Mouse (Mus musculus) gonadal fat pad, adult 2 months (tissue): Measurements from ENCODE around the gene Fmn2. TPM values are rescaled to one million over a fixed set of nuclear protein-coding genes. Genes with fewer than 3 reads are reported as not detected.

Experiments used
- DNase-seq: peaks from one replicate; pipeline ENCODE4 v3.0.0-alpha.2; 2012; ENCODE audit warnings: low read depth
- polyA plus RNA-seq: library from polyadenylated mRNA; depleted of rRNA; stranded (reverse); fragments of >200 nt; gene quantifications from 2 replicates; pipeline ENCODE4 v1.2.3, GENCODE M21; 2012; rRNA removed

Fmn2 gene
- polyA plus RNA-seq, 1 experiment = 0.08 TPM

- DNase-seq = no peak
Observed at GRCm38 (mm10) chr1:174781037-174781436, 279.4 kb downstream of the Fmn2 start.

- no peak for DNase-seq
Observed at GRCm38 (mm10) chr1:174788617-174789016, 287.0 kb downstream of the Fmn2 start.

GRCm38 (mm10) chr1:174811846-174812245, 310.2 kb downstream of the Fmn2 start:
- DNase-seq = no peak

- no peak for DNase-seq
Observed at GRCm38 (mm10) chr1:174826562-174826961, 324.9 kb downstream of the Fmn2 start.

- no peak for DNase-seq
Observed at GRCm38 (mm10) chr1:174836861-174837260, 335.2 kb downstream of the Fmn2 start.

GRCm38 (mm10) chr1:174844786-174845185, 343.2 kb downstream of the Fmn2 start:
- DNase-seq = no peak

GRCm38 (mm10) chr1:174856188-174856587, 354.6 kb downstream of the Fmn2 start:
- DNase-seq = no peak

- DNase-seq = no peak
Observed at GRCm38 (mm10) chr1:174860407-174861118, 358.9 kb downstream of the Fmn2 start.

Other genes starting within 250 kb of the Fmn2 start
- not detected in 2 replicates for gene Olfr419, start 249.8 kb upstream of the Fmn2 start, polyA plus RNA-seq
- gene Mptx1, start 171.3 kb upstream of the Fmn2 start, polyA plus RNA-seq = not detected in 2 replicates
- gene Olfr417, start 136.7 kb upstream of the Fmn2 start, polyA plus RNA-seq = not detected in 2 replicates
- not detected in 2 replicates for gene Olfr248, start 110.8 kb upstream of the Fmn2 start, polyA plus RNA-seq
- gene Olfr414, start 77.8 kb upstream of the Fmn2 start, polyA plus RNA-seq = not detected in 2 replicates
- not detected in 2 replicates for gene Olfr220, start 59.7 kb upstream of the Fmn2 start, polyA plus RNA-seq